ENCODE assay signal across 25 mouse cellular contexts in the genomic region with DNA sequence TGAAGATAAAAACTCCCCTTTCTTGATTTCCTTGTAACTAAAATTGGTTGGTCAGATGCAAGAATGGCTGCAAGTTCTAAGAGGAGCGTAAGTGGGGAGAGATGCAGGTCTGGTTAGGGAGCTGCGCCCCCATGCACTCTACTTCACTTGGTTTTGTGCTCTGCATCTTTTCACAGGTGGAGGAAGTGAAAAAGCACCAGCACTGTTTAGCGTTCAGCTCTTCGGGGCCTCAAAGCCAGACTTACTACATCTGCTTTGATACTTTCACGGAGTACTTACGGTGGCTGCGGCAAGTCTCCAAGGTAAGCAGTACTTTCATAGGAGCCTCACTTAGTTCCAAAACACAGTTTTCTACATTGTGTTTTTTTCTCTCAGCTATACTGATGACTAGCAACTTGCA.
DNase-seq lines count a peak whose midpoint lies in the region; ATAC-seq and TF ChIP-seq lines count a peak whose summit lies in the region.
"Had no signal": no experiment of that assay in that cellular context is flagged by ENCODE, and none has a peak within 500 bp of the region (broad histone marks: within the 10 kb centered on the region; RNA-seq: fewer than 3 reads in every experiment).

No protein-coding gene starts in this region.

- DNase-seq in heart, adult 11 months: peak; percentile 33
- no peak for DNase-seq in heart, adult 18-20 months
- DNase-seq in A20 (ENCODE audit: low read depth, low spot score) (peak; percentile 53), CH12.LX (ENCODE audit: extremely low read depth) (peak; percentile 56)
- DNase-seq in right cerebral cortex, adult 2 months (ENCODE audit: low spot score in 2 of 2): no peak
- DNase-seq: adrenal gland, adult 2 months; adrenal gland, postnatal 10 days; adrenal gland, postnatal 25 days; B cell, adult 2 months; cerebellum, adult 11 months; cerebellum, adult 18-20 months; cerebellum, adult 8-10 months; cerebellum, adult 9-11 months; cerebellum, postnatal 14 days; cerebellum, postnatal 36 days; embryo, embryonic 11 days had no signal

- no peak overlapping the region for H3K4me3 ChIP-seq in CH12.LX (replicated peaks in 1 of 3; ENCODE audit: low read depth in 2 of 3, low read length in 2 of 3, poor library complexity in 1 of 3)
- no peak overlapping the region for H3K4me3 ChIP-seq in kidney, embryonic 15.5 days (replicated peaks)
- H3K4me3 ChIP-seq: embryonic facial prominence, embryonic 13.5 days; embryonic facial prominence, embryonic 15.5 days; erythroblast, embryonic 14.5 days; forebrain, embryonic 10.5 days; forebrain, embryonic 12.5 days had no signal

- 0 out of 2 replicates have a peak, but pooled peaks have one; percentile 50 for TF ChIP-seq EP300 in CH12.LX (IDR thresholded peaks at IDR 0.05; ENCODE audit: low read length)

- no peak for TF ChIP-seq POLR2A in CH12.LX (IDR thresholded peaks at IDR 0.05; ENCODE audit: low read depth, low read length)

- dilution Hi-C loops in CH12.LX (cut with MboI; ENCODE audit: extremely low pct_ligation_motif_present, extremely low pct_unique_long_range_greater_than_20kb, low sequenced_read_pairs): no loop called here

- 95% methylated on average over 7 of the region's 7 CpGs for WGBS in kidney, embryonic 15.5 days

- TF ChIP-seq CTCF in CH12.LX (conservative IDR thresholded peaks at IDR 0.05 in 1 of 2, IDR thresholded peaks at IDR 0.05 in 1 of 2; ENCODE audit: low read depth in 2 of 2, low read length in 2 of 2): peak in 1 of 2 experiments; percentile 2; a peak in 1 of 4 replicates

- no peak for ATAC-seq in kidney, embryonic 15.5 days (replicated peaks; ENCODE audit: low FRiP score)
- ATAC-seq: CD4-positive, CD25-positive, alpha-beta regulatory T cell, adult 4 months; forebrain, embryonic 14.5 days; forebrain, embryonic 16.5 days had no signal

- 0 out of 2 replicates have a peak overlapping the region, but pooled peaks have one; percentile 17 for H3K27ac ChIP-seq in CH12.LX (ENCODE audit: insufficient read depth, low read depth)
- H3K27ac ChIP-seq in kidney, embryonic 15.5 days: no peak overlapping the region
- H3K27ac ChIP-seq: embryonic facial prominence, embryonic 13.5 days; embryonic facial prominence, embryonic 15.5 days; forebrain, embryonic 10.5 days; forebrain, embryonic 12.5 days had no signal

- in situ Hi-C loops in CH12.LX (cut with MboI; ENCODE audit: low pct_ligation_motif_present, low pct_unique_long_range_greater_than_20kb, low sequenced_read_pairs): no loop called here

- H3K79me2 ChIP-seq in CH12.LX (replicated peaks; ENCODE audit: control insufficient read depth, extremely low read depth, insufficient read depth, poor library complexity, severe bottlenecking): no peaks in the 10 kb centered on the region; the same call in 1 of the 2 replicates

- peak overlapping the region; percentile 29; the same call in 1 of the 2 replicates for H3K4me2 ChIP-seq in CH12.LX (ENCODE audit: insufficient read depth, low read depth, poor library complexity, severe bottlenecking)
- no peak overlapping the region for H3K4me2 ChIP-seq in kidney, embryonic 15.5 days
- H3K4me2 ChIP-seq: embryonic facial prominence, embryonic 13.5 days; embryonic facial prominence, embryonic 15.5 days; forebrain, embryonic 12.5 days had no signal

- peaks cover 13 to 53% of the 10 kb centered on the region in 2 experiments for H3K36me3 ChIP-seq in CH12.LX (replicated peaks in 1 of 2; ENCODE audit: control insufficient read depth in 1 of 2, insufficient read depth in 1 of 2, low read length in 1 of 2)
- H3K36me3 ChIP-seq in kidney, embryonic 15.5 days: peaks cover 4% of the 10 kb centered on the region; the same call in 1 of the 2 replicates
- H3K36me3 ChIP-seq: embryonic facial prominence, embryonic 13.5 days; embryonic facial prominence, embryonic 15.5 days had no signal

- H3K4me1 ChIP-seq in CH12.LX (ENCODE audit: control insufficient read depth in 1 of 2, insufficient read depth in 2 of 2): peaks cover 3 to 44% of the 10 kb centered on the region in 2 experiments; a peak in 3 of 4 replicates
- peaks cover 11% of the 10 kb centered on the region; the same call in 1 of the 2 replicates for H3K4me1 ChIP-seq in kidney, embryonic 15.5 days
- H3K4me1 ChIP-seq: embryonic facial prominence, embryonic 13.5 days; forebrain, embryonic 10.5 days; forebrain, embryonic 12.5 days had no signal

- no peaks in the 10 kb centered on the region for H3K9me3 ChIP-seq in CH12.LX (replicated peaks; ENCODE audit: low read length)
- no peaks in the 10 kb centered on the region for H3K9me3 ChIP-seq in kidney, embryonic 15.5 days (replicated peaks)
- H3K9me3 ChIP-seq: embryonic facial prominence, embryonic 13.5 days; embryonic facial prominence, embryonic 15.5 days; forebrain, embryonic 10.5 days; forebrain, embryonic 12.5 days had no signal

- no peak; the same call in 1 of the 2 replicates for TF ChIP-seq RAD21 in CH12.LX (IDR thresholded peaks at IDR 0.05; ENCODE audit: low read depth, low read length)

- no peaks in the 10 kb centered on the region for H3K27me3 ChIP-seq in CH12.LX (replicated peaks)
- H3K27me3 ChIP-seq in kidney, embryonic 15.5 days: no peaks in the 10 kb centered on the region
- H3K27me3 ChIP-seq: embryonic facial prominence, embryonic 13.5 days; embryonic facial prominence, embryonic 15.5 days; forebrain, embryonic 12.5 days had no signal

- H3K9ac ChIP-seq in CH12.LX (ENCODE audit: insufficient read depth, low read depth): peak overlapping the region; percentile 26; the same call in 1 of the 2 replicates
- H3K9ac ChIP-seq in kidney, embryonic 15.5 days: no peak overlapping the region
- H3K9ac ChIP-seq: embryonic facial prominence, embryonic 13.5 days; embryonic facial prominence, embryonic 15.5 days; forebrain, embryonic 12.5 days had no signal

TF ChIP-seq in CH12.LX, 34 proteins besides CTCF, POLR2A, EP300 and RAD21:
- TF ChIP-seq JUND (conservative IDR thresholded peaks at IDR 0.05; ENCODE audit: low read depth, low read length) (no peak), SMC3 (IDR thresholded peaks at IDR 0.05; ENCODE audit: low read depth, low read length) (peak; percentile 9; the same call in 1 of the 2 replicates), IRF4 (IDR thresholded peaks at IDR 0.05; ENCODE audit: low read depth, low read length) (peak; percentile 69), MAX (IDR thresholded peaks at IDR 0.05; ENCODE audit: low read length) (no peak)

Comparison
In these comparisons a context has a peak if more than half of its experiments do, and no peak if none do; other contexts are left out.
1. DNase-seq: peak in heart, adult 11 months (single experiment), A20 (single experiment) and CH12.LX (single experiment); none in heart, adult 18-20 months (0 of 2) and right cerebral cortex, adult 2 months (0 of 2).